Mouse (Mus musculus) ovary, postnatal 36 days (tissue): ENCODE results near the gene Zkscan5.
"Not testable (repeated sequence)": the region's sequence is repeated elsewhere in the genome, so short reads cannot be mapped to it uniquely, and the experiment has no call there.

ENCODE experiments used
- DNase-seq: peaks from one replicate; pipeline ENCODE4 v3.0.0; 2022; ENCODE audit warnings: low spot score, mixed read lengths

The Zkscan5 gene

GRCm38 (mm10) chr5:145203936-145204691, at the start of gene Zkscan5:
Gene Zkscan5 (plus strand): TSS chr5:145204562.
- DNase-seq, result peak; percentile 96

GRCm38 (mm10) chr5:145161361-145161760, 43.0 kb upstream of the Zkscan5 start:
- DNase-seq, result no peak

GRCm38 (mm10) chr5:145164710-145165109, 39.7 kb upstream of the Zkscan5 start:
- no peak for DNase-seq

GRCm38 (mm10) chr5:145165184-145165583, 39.2 kb upstream of the Zkscan5 start:
- DNase-seq, result no peak

GRCm38 (mm10) chr5:145166536-145167305, 37.6 kb upstream of the Zkscan5 start, which contains the start of the genes Ptcd1 and Cpsf4:
Gene Ptcd1 (minus strand): TSS chr5:145167108.
Gene Cpsf4 (plus strand): TSS chr5:145167213.
- peak; percentile 99 for DNase-seq

- DNase-seq, result no peak
Measured at GRCm38 (mm10) chr5:145167306-145167661, 37.1 kb upstream of the Zkscan5 start.

- DNase-seq, result no peak
Measured at GRCm38 (mm10) chr5:145178461-145178980, 25.8 kb upstream of the Zkscan5 start.

- DNase-seq, result no peak
Measured at GRCm38 (mm10) chr5:145185244-145185643, 19.1 kb upstream of the Zkscan5 start.

GRCm38 (mm10) chr5:145189416-145189815, 14.9 kb upstream of the Zkscan5 start:
- DNase-seq, result no peak

- no peak for DNase-seq
Measured at GRCm38 (mm10) chr5:145190373-145190772, 14.0 kb upstream of the Zkscan5 start.

GRCm38 (mm10) chr5:145190875-145191798, 13.2 kb upstream of the Zkscan5 start:
- DNase-seq, result peak; percentile 89

GRCm38 (mm10) chr5:145191962-145192361, 12.4 kb upstream of the Zkscan5 start, which contains the start of gene Atp5j2:
Gene Atp5j2 (minus strand): TSS chr5:145192062.
- no peak for DNase-seq

GRCm38 (mm10) chr5:145200387-145200786, 4.0 kb upstream of the Zkscan5 start:
- DNase-seq, result no peak

- peak; percentile 57 for DNase-seq
Measured at GRCm38 (mm10) chr5:145201321-145201991, 2.9 kb upstream of the Zkscan5 start, which contains the start of gene Zkscan14. Gene Zkscan14 (minus strand): TSS chr5:145201868.

GRCm38 (mm10) chr5:145202446-145202845, 1.9 kb upstream of the Zkscan5 start:
- no peak for DNase-seq

- DNase-seq, result no peak
Measured at GRCm38 (mm10) chr5:145205041-145205440, 679 bp downstream of the Zkscan5 start.

- no peak for DNase-seq
Measured at GRCm38 (mm10) chr5:145207385-145207784, 3.0 kb downstream of the Zkscan5 start.

GRCm38 (mm10) chr5:145207954-145208353, 3.6 kb downstream of the Zkscan5 start:
- no peak for DNase-seq

GRCm38 (mm10) chr5:145208391-145208790, 4.0 kb downstream of the Zkscan5 start:
- DNase-seq, result not testable (repeated sequence)

GRCm38 (mm10) chr5:145211340-145211739, 7.0 kb downstream of the Zkscan5 start:
- DNase-seq, result no peak

GRCm38 (mm10) chr5:145212216-145212615, 7.9 kb downstream of the Zkscan5 start:
- no peak for DNase-seq
